Mouse (Mus musculus): Measurements from ENCODE around the gene Anapc16.

Gene Anapc16

DNA sequence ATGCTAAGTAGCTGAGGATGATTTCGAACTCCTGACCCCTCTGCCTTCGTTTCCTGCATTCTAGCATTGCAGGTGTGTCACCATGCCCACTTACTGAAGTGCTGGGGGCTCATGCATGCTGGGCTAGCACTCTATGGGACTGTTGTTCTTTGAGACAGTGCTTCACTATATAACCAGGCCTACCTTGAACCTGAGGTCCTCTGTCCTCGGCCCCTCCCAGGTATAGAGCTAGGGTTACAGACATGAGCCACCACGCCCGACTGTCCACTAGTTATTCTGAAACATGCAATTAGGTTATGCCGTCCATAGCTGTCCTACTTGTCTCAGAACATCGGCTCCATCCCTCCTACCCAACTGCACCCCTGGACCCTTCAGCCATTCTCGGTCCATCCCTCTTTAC lies 31.1 kb downstream of the Anapc16 start:
- no peak for DNase-seq (ENCODE audit: extremely low read depth, low read depth)

- no peak for DNase-seq (ENCODE audit: extremely low read depth, low read depth)
Measured at GRCm38 (mm10) chr10:59970450-59971062, 32.4 kb downstream of the Anapc16 start.

DNA sequence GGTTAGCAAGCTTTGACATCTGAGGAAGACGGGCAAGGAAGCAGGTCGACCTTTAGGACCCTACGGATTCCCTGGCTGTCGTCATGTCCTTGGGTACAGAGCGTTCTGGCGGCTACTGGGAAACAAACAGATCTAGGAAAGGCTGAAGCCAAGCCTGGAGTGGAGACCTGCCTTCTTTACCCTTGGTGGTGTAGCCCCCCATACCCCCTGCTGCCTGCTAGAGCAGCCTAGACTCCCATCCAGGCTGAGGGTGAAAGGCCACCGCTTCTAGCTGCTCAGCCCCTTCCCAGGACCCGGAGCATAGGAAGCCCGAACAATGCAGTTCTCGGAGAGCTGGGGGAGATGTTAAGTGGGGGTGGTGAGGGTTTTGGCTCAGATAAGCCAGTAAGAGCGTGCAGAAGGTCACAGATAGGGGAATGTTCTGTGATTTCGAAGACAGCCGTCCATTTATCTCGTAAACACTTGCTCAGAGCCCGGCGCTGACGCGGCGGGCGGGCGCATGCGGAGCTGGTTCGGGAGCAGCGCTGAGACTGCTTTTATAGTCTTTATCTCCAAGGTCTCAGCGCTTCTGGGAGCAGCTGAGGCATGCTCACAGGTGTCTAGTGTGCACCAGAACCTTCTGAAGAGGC lies 33.0 kb downstream of the Anapc16 start:
- peak; percentile 58 for DNase-seq (ENCODE audit: extremely low read depth, low read depth)

DNA sequence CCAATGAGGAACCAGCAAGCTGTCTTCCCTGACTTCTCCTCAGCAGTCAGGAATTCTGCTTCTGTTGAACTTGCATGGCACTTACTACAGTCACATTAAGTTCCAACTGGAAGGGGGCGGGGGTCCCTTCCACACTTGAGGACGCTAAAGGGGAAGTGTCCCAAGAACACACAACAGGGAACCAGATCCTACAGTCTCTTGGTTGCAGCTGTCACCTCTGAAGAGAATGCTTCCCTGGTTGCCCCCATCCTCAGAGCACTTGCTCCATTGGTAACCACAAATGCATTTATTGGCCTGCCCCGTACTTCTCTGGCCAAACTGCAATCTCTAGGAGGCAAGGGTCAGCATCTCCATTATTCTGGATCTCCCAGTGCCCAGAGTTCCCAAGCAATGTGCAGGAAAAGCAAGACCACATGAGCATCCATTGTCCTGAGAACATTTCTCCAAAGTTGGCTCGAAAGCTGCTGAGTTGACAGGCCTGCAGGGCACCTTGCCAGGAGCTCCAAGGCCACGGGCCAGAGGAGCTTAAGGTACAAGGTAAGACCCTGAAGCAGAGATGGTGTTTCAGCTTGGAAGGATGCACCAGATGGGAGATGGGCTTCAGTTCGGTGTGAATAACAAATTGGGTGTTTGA lies 35.5 kb downstream of the Anapc16 start:
- DNase-seq (ENCODE audit: extremely low read depth, low read depth) = no peak

DNA sequence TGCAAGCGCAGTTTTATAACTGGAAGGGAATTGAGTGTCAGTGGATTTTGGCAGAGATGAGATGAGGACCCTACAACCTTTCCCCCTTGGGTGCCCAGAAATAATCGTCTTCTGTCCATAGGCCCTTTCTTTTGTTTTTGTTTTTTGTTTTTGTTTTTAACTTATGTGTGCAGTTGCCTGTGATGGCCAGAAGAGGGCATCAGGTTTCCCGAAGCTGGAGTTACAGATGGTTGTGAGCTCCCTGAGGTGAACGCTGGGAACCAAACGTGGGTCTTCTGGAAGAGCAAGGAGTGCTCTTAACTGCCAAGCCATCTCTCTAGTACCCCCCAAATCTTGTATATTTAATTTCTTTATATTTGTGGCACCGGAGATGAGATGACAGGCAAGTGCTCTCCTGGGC lies 36.2 kb downstream of the Anapc16 start:
- DNase-seq (ENCODE audit: extremely low read depth, low read depth) = no peak

DNA sequence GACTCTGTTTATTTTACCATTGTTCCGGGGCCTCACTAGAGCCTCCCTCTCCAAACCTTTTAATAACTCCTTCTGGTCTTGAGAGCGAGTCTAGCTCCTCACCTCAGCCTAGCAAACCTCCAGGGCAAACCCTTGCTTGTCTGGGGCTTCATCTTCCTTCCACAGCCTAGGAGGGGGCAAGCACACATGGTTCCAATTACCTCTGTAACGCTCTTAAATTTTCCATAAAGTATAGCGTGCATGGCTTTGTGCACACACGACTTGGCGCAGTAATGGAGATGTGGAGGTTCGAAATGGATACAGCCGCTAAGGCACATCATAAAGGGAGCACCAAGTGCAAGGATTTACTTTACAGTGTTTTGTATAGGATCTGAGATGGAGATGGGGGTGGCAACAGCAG lies 37.1 kb downstream of the Anapc16 start:
- no peak for DNase-seq (ENCODE audit: extremely low read depth, low read depth)

GRCm38 (mm10) chr10:59965362-59965695 lies 37.6 kb downstream of the Anapc16 start:
- no peak for DNase-seq (ENCODE audit: extremely low read depth, low read depth)

DNA sequence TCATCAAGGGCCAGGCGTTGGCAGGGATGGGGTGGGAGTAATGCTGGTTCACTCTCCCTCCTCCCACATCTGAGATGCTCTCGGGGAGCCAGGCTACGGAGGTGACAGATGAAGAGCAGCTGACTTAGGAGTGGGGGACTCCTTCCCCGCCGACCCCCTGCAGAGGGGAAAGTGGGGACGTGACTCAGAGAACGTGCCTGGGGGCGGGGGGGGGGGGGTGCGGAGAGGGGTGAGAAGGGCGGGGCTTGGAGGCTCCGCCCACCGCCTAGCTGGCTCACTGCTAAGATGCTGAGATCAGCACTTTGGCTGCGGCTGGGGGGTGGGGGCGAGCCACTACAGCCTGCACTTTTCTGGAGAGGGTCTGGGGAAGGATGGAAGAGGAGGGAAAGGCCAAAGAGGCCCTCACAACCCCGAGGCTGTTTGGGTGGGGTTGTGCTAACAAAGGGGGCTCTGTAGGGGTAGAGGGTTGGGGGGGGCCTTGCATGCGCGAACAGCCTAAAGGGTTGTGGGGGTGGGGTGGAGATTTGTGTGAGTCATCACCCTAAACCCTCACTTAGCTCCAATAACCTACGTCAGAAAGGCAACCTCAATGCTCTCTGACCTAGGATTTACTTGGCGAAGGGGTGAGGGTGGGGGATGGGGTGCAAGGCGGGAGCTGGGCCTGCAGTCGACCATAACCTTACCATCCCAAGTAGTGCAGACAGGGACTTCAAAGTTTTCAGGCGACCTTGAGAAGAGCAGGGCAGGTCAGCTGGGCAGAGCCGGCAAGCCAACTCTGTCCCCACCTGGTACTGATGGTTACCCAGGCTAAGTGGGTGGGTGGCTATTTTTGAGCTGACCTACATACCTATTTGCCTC lies 38.2 kb downstream of the Anapc16 start:
- DNase-seq (ENCODE audit: extremely low read depth, low read depth) = no peak

GRCm38 (mm10) chr10:59963609-59964008 lies 39.3 kb downstream of the Anapc16 start:
- no peak for DNase-seq (ENCODE audit: extremely low read depth, low read depth)

DNA sequence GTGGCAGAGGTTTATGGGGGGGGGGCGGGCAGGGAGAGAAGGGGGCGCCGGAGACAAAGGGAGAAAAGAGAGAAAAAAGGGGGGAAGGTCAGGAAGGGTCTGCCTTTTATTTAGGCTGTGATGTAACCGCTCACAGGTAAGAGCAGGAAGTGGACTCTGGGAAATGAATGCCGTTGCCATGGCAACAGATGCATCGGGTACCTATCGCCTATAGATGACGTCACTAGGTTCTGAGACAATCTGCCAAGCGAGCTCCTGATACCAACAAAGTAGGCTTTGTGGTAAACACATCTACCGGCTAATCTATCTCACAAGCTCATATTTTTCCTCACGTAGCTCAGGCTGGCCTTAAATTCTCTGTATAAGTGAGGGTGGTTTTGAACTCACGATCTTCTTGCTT lies 43.4 kb downstream of the Anapc16 start:
- DNase-seq (ENCODE audit: extremely low read depth, low read depth) = no peak

DNA sequence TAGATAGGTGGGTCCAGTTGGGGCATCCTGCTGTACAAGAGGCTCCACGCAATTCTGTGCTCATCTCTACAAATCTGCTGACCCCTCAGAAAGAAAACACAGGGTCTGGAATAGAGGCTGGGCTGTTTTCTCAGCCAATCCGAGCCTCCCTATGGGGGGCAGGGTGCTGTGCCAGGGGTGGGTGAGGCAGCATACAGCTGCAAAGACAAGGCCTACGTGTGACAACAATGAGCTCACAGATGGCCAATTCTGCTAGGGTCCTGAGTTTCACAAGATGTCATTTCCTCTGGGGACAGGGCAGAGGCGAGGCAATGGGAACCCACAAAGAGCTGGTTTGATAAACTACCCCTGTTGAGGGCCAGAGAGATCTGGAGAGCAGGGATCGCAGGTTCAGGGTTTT lies 44.5 kb downstream of the Anapc16 start:
- no peak for DNase-seq (ENCODE audit: extremely low read depth, low read depth)

DNA sequence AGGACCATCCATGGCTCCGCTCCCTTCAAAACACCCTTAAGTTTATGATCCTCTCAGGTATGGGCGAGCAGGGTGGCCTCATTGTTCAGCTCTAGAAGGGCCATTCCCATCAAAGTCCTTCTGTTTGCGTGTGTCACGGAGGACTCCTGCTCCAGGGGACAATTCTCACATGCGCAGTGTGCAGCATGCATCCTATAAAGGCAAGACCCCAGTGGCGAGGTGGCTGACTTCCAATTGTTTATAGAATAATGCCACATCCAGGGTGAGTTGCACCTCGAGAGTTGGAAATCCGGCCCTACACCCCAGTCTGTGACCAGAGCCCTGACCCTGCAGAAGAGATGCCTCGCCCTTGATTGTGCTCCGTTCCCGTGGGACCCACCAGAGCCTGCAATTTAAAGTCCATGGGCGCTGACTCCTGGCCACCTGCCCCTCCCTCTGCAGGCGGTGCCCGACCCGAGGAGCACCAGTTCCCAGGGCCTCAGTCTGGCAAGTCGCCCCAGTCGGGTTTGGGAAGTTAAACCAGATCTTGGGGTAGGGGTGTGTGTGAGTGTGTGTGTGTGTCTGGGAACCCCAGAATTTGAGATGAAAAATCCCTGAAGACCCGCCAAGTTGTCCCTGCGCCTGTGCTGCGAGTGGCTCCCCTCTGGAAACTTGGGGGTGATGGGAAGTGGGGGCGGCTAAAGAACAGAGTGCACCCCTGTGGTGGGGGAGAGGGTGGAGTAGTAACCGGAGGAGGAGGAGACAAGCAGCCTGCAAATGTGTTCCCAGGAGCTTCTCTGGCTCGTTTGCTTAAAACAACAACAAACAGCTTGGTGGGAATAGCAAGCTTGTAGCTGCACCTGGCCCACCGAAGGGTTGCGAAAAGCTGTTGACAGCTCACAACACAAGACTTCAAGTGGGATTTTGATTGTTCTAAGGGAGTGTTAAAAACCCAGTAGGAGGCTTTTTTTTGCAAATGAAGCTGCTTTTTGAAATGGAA lies 45.5 kb downstream of the Anapc16 start:
- DNase-seq (ENCODE audit: extremely low read depth, low read depth) = no peak

DNA sequence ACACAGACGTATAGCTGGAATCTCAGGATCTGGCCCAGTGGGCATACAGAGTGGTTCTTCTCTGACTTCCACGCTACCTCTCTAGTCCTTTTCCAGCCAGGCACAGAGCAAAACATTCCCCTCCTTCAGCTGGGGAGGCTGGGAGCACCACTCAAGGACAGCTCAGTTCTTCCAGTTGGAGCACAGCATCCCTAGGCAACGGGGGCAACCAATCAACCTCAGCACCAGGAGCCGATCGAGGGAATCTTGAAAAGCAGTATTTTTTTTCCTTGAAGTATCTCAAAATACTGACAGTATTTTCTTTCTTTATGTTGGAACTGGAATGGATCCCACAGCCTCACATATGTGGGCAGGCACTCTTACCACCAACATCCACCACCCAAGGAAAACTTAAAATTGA lies 46.3 kb downstream of the Anapc16 start:
- DNase-seq (ENCODE audit: extremely low read depth, low read depth) = no peak

DNA sequence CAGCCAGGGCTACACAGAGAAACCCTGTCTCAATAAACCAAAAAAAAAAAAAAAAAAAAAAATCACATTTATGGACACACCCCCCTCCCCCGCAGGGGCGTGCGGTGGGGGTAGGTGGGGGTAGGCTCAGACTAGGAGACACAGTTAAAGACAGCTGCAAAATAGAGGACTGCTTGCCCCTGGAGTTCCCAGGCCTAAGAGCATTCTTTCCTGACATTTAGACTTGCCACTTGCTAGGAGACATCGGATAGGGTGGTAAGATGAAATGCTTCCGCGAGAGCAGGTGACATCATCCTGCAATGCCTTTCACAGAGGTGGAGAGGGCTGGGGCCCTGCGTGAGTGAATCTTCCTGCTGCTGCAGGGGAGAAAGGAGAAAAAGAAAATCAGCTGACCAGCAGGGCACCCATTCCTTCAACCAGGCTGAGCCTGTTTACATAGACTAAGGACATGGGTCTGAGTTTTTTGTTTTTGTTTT lies 49.3 kb downstream of the Anapc16 start:
- DNase-seq (ENCODE audit: extremely low read depth, low read depth) = no peak

DNA sequence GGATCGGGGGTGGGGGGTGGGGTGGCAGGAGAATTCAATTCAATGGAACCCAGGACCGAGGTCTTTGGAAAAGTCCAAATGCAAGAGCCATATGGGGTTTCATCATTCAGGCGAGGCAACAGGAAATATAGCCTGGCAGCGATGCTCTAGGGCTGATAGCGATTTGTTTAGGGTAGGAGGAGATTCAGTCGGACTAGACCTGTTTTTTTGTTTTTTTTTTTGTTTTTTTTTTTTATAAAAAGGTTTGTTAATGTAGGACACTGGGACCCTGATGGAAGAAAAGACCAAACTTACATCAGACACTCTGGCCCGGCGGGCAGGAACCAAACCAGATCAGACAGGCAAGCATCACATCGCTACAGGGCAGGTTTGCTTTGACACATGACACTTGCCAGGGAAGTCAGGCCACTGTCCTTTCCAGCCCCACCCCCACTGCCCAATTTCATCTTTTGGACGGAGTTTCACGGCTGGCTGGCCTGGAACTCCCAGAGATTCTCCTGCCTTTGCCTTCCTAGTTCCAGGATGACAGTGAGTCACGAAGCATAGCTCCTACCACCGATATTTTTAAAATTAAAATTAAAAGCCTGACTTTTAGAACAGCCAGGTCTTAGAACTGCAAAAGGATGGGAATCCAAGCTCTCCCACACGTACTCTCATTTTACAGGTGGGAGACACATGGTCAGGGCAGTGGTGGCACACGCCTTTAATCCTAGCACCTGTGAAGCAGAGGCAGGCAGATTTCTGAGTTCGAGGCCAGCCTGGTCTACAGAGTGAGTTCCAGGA lies 50.0 kb downstream of the Anapc16 start:
- peak; percentile 56 for DNase-seq (ENCODE audit: extremely low read depth, low read depth)

GRCm38 (mm10) chr10:59952152-59952780 lies 50.7 kb downstream of the Anapc16 start:
- no peak for DNase-seq (ENCODE audit: extremely low read depth, low read depth)

DNA sequence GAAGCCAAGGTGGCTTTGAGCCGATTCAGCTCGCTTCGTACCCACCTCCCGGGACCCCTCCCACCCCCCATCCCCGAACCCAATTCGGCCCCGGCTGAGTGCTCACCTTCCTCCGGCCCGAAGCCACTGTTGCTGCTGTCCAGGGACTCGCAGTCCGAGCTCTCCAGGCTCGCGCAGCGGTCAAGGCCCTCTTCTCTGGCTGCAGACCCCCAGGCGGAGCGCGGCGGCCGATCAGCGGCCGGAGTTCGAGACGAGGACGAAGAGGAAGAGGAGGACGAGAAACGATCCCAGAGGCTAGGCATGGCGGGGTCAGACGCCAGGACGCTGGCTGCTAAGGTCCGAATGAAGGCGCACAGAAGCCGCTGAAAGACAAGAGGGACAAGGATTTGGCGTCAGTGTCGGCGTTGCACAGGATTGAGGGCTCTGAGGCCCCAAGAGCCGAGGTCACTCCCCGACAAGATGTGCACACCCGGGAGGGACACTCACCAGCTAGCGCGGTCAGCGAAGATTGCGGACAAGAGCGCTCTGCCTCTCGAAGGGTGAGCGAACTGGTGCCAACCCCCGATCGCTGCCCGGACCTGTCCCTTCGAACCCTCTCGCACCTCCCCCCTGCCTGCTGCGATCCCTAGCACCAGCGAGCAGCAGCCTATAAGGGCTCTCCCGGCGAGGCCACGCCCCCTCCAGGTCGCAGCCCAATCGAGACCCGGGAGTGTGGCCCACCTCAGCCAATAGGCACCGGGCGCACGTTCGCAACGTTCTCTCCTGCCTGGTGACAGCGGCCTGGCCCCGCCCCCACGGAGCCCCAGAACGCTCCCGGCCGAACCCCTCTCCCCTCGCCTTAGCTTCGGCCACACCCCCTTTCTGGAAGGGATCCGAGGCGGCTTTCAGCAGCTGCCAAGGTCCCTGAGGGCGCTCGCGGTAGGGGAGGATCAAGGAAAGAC lies 51.5 kb downstream of the Anapc16 start, which contains the start of gene Ddit4:
Gene Ddit4, minus strand, starts transcription at position 624 of the 941 bp plus-strand sequence.
- DNase-seq (ENCODE audit: extremely low read depth, low read depth) = peak; percentile 93

GRCm38 (mm10) chr10:59950716-59951191 lies 52.2 kb downstream of the Anapc16 start:
- no peak for DNase-seq (ENCODE audit: extremely low read depth, low read depth)

All from MEL-GATA-1-ER (cell line).